Mouse (Mus musculus) heart, adult 8-10 months (tissue): Measurements from ENCODE around the gene Gm5861. TPM values are rescaled to one million over a fixed set of nuclear protein-coding genes. Genes with fewer than 3 reads are reported as not detected.
"Not testable (repeated sequence)": the region's sequence is repeated elsewhere in the genome, so short reads cannot be mapped to it uniquely, and the experiment has no call there.

Experiments
- DNase-seq: peaks from one replicate; pipeline ENCODE4 v3.0.0; 2022; ENCODE audit warnings: low spot score
- total RNA-seq, 4 experiments: library from RNA; stranded (reverse); gene quantifications; 2 replicates each; pipeline ENCODE4 v1.2.4; 2022

Gene Gm5861
- total RNA-seq = not detected

DNA sequence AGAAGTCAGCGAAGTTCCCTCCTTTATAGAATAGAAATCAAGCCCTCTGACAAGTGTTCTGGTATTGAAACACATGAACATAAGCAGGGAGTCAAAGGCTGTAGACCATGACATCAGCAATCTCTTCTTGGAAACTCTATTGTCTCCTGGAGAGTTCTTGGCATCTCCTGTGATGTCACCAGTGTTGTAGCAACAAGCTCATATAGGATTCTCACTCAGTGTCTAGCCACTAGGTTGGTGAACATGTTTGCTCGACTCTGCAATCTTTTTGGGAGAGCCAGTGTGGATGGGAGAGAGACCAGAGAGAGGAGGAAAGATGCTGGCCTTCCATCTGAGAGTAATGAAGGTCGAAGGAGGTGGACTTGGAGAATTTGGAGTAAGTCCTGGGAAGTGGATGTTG, at the start of gene Gm5861:
Gm5861 (plus strand) TSS at position 301 of the 400 bp plus-strand sequence.
- DNase-seq = not testable (repeated sequence)

DNA sequence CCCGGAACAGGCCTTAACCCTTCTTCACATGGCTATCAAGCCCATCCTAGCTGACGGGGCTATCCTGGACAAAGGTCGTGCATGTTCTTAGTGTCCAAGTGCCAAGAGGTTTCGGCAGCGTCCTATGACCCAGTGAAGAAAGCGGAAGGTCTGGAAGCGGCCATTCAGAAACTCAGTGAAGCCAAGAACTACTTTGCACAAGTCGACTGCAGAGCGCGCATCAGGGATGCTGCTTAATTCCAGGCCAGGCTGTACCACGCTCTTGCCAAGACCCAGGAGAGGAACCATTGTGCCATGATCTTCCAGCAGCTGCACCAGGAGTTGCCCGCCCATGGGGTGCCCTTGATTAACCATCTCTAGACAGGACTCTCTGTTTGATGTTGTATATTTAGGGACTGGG, 44.8 kb upstream of the Gm5861 start:
- DNase-seq = not testable (repeated sequence)

Other genes starting within 250 kb of the Gm5861 start
- not detected for gene Gm8871, start 235.3 kb upstream of the Gm5861 start, total RNA-seq
- not detected for gene Gm8857, start 235.3 kb upstream of the Gm5861 start, total RNA-seq
- gene Gm8879, start 55.4 kb upstream of the Gm5861 start, total RNA-seq = not detected
- gene Gm8890, start 73.0 kb downstream of the Gm5861 start, total RNA-seq = not detected
- gene Speer1, start 158.4 kb downstream of the Gm5861 start, total RNA-seq = not detected
- not detected for gene Gm8897, start 233.3 kb downstream of the Gm5861 start, total RNA-seq